Mouse (Mus musculus) gastrocnemius, postnatal 10 days (tissue): ENCODE measurements around the gene Ak3. TPM values are rescaled to one million over a fixed set of nuclear protein-coding genes. Genes with fewer than 3 reads are reported as not detected.

Experiments used
- DNase-seq: peaks from one replicate; pipeline ENCODE4 v3.0.0; 2021; ENCODE audit warnings: mixed read lengths
- long read RNA-seq, 2 experiments: library from polyadenylated mRNA; stranded (forward); transcript quantifications; one replicate each; pipeline ENCODE4 v2.0.0; 2021
- total RNA-seq, 2 experiments: library from RNA; stranded (reverse); gene quantifications; 2 replicates each; pipeline ENCODE4 v1.2.3; 2021

Gene Ak3
- 10 to 100 TPM; 60.1 to 61.7 TPM for total RNA-seq
- long read RNA-seq, experiment 1, transcript Ak3-201 (5 exons, 2,809 nt): major isoform, 81 of 86 reads
- long read RNA-seq, experiment 1, partial matches to known transcripts: 1 of 86 reads
- long read RNA-seq, experiment 1, other reads (novel, unspliced or antisense): 4 of 86 reads
- long read RNA-seq, experiment 2, transcript Ak3-201 (5 exons, 2,809 nt): major isoform, 68 of 76 reads
- long read RNA-seq, experiment 2, partial matches to known transcripts: 2 of 76 reads
- long read RNA-seq, experiment 2, other reads (novel, unspliced or antisense): 6 of 76 reads

DNA sequence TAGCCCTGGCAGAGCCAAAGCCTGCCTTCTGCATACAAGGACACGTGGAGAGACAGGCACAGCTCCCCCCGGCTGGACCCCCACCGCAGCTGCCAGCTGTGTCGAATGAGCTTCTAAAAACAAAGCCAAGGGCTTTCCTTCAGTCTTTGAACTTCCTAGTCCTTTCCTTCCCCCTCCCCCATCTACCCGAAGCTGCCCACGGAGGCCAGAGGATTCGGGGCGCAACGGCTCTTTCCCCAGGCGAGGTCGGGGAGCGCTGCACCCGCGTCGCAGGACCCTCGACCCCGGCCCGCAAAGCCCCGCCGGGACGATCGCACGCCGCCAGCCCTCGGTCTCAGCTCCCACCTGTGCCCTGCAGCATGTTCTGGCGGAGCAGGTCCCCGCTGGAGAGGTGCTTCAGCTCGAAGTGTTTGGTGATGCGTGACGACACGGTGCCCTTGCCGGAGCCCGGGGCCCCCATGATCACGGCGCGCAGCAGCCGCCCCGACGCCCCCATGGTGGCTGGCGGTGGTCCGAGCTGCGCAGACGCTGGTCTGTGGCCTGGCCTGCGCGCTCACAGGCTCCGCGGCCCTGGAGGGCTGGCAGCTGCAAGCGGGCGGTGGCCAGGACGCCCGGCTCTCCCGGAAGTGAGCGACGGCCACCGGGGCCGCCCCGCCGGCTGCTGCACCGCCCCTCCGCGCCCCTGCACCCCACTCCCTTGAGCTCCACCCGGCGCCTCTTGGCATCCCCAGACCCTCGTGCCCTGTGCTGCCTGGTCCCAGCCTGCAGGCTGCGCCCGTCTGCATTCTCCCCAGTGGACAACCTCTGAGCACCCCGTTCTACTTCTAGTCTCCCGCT is at the start of gene Ak3:
Gene Ak3, minus strand, starts transcription at position 628 of the 837 bp plus-strand sequence.
- DNase-seq: peak; percentile 83

DNA sequence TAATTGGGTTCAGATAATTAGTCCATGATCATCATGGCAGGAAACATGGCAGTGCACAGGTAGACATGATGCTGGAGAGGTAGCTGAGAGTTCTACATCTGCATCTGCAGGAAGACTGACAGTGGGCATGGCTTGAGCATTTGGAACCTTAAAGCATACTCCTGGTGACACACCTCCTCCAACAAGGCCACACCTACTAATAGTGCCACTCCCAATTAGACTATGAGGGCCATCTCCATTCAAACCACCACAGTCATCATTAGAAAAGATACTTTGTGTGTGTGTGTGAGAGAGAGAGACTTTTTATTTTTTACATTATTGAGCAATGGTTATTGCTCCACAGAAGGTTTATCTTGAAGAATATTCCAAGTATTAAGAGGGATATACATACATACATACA is 44.4 kb upstream of the Ak3 start:
- DNase-seq: no peak

DNA sequence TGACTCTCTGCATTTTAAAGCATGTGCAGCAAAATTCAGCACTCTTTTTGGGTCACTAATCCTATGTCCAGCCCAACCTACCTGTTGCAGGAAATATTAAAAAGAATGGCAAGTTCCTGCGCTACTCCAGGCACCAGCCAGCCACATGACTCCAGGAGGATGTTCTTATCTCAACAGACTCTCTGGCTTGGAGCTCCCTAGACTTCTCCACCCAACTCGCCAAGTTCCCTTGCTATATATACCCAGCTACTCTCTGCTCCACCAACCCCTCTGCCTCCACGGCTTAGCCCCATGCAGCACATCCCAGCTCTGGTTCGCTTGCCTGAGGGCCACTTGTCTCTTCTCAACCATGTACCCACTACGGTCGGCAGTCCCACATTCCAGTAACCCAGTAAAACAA is 40.9 kb upstream of the Ak3 start:
- no peak for DNase-seq

DNA sequence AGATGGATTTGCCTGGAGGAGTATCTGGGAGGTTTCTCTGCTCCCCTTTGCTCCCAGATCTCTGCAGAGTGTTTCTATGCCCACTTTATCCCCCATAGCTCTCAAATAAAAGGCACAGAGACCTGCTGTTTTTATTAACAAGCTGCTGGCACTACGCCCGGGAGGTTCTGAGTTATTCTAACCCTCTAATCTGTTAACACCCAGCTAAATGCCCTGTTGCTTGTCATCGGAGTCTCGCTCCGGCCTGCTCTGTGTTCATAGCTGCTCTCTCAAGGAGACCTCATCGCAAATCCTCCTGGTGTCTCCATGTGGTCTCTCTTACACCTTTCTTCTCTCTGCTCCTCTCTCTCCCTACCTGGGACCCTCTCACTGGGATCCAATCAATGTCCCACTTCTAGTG is 27.0 kb upstream of the Ak3 start:
- no peak for DNase-seq

DNA sequence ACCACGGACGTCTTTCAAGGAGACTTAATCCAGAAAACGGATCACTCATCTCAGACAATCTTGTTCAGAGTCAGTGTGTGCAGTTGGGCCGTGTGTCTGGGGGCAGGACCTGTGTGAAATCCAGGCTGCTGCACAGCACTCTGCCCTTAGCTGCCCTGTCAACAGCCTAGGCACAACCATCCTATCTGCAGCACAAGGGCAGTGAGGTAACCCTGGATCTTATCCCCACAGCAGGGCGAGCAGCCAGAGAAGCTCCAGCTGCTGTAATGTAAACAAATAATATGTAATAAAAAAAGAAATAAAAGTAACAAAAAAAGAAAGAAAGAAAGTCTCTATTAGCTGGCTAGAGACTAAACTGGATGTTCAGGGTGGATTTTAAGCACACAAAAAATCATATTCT is 21.4 kb upstream of the Ak3 start:
- DNase-seq: no peak

DNA sequence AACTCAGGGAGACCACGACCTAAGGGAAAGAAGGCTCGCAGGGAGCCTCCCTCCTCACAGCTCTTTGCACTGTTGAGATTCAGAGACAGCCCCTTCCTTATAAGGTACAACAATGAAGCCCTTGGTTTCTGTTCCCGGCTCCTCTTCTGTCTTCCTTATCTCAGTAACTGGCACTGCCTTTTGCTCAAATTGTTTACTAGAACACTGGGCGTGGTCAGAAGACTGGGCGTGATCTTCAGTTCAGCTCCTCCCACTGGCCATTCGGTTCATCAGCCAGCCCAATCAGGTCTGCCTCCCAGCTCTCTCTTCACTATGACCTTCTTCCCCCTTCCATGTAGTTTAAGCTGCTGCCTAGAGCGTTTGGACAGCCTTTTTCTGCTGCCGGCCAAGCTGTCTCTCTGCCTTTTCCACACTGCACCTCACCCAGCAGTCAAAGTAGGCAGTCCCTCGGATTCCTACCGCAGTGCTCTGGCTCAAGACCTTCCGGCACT is 19.3 kb upstream of the Ak3 start:
- DNase-seq: peak; percentile 20

DNA sequence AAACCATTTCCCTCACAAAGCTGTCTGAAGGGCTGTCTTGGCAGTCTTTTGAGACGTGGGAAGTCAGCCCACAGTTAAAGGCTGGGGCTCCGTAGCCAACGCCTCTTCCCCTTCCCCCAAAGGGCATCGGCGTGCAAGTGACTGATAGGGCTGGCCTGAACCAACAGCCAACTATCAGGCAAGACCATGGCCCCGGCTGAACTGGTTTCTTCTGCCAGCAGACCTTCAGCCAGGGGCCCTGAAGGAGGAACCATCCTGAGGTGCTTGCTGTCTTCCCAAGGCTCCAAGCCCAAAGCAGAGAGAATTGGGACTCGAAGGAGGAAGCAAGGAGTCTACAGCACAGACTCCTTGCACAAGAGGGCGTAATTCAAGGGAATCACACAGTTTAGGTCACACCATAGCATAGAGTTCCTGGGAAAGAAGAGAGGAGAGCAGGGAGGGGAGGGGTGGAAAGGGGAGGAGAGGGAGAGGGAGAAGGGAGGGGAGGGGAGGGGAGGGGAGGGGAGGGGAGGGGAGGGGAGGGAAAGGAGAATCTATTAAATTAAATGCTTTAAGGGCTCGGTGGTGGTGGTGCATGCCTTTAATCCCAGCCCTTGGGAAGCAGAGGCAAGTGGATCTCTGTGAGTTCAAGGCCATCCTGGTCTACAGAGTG is 16.8 kb upstream of the Ak3 start:
- peak; percentile 24 for DNase-seq

DNA sequence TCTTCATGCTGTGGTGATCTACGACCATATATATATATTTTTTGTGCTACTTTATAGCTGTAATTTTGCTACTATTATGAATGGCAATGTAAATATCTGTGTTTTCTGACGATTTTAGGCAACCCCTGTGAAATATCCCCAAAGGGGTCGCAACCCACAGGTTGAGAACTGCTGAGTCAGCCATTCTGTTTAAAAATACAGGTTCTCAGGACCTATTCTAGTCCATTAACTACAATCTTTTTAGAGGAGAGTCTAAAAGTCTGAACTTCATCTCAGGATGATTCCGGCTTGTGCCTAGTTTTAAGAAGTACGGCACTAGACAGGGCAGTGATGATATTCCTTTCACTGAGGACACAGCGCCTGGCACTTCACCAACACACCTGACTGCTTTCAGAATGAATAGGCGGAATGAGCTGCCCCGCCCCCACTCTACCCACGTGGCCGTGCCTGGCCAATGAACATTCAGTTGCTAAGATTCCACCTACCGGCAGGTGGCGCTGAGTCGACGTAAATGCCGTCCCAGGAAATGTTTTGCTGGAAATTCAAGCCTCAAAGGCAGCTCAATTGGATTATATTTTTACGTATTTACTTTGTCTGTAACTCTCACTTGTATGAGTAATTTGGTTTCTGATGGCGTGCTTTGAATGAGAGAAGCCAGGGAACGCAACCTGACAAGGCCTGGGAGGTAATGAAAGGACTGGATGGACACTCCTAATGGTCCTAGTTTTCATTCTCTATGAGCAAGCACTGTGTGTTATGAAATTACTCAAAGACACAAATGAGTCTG is 16.0 kb upstream of the Ak3 start:
- DNase-seq: peak; percentile 94

DNA sequence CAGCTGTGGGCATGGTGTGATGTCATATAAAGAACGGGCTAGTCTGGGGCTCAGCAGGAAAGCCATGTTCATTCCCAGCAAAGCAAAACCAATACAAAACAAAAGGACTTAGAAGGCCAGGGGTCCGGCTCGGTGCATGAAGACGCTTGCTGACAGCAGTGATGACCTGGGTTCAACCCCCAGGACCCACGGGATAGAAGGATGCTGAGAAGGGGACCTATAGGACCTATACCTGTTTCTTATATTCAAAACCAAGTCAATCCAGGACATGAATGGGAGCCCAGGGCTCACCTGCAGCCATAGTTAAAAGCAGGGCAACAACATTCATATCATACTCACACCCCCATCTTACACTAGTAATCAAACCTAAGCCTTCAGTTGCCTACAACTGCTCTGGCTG is 15.2 kb upstream of the Ak3 start:
- no peak for DNase-seq

DNA sequence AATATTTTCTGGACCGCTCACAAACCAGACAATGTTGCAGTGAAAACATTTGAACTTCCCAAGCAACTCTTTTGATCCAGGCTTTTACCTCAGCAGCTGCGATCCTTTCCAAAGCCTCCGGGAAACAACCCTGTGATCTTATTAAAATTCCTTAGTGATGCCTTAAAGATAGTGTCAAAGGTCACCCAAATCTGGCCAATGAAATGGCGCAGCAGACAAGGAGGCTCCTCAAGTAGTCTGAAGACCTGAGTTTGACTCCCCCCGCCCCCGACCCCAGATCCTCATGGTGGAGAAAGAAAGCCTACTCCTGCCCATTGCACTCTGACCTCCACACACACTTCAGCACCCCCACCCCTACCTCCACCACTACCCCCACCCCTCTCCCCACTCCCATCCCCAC is 12.5 kb upstream of the Ak3 start:
- no peak for DNase-seq

DNA sequence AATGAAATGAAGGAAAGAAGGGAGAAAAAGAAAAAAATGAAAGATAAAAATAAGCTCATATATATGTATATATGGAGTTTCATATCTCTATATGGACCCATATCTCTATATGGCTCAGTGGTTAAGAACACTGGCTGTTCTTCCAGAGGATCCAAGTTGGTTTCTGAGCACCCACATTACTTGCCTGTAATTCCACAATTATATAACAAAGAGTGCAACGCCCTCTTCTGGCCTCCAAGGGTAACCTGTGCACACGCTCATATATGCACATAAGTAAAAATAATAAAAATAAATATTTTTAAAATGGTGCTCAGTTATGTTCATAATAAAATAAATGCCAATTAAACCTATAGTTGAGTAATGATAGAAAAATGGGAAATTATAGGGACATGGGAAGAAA is 11.9 kb upstream of the Ak3 start:
- no peak for DNase-seq

DNA sequence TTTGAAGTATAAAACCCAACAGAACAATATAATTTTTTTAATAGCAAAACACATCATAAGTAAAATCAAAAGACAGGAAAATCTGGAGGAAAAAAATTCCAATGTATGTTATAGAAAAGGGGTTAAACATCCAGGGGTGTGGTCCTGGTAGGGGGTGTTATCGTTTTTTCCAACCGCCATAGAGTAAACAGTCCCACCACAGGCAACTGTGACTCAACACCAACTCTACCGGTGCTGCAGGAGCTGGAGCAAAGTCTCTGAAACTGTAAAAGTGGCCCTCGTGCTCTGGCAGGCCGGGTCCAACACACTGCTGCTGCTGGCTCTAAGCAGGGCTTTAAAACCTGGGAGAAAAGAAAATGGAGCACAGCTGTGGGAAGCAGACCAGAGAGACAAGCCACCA is 11.0 kb upstream of the Ak3 start:
- DNase-seq: no peak

DNA sequence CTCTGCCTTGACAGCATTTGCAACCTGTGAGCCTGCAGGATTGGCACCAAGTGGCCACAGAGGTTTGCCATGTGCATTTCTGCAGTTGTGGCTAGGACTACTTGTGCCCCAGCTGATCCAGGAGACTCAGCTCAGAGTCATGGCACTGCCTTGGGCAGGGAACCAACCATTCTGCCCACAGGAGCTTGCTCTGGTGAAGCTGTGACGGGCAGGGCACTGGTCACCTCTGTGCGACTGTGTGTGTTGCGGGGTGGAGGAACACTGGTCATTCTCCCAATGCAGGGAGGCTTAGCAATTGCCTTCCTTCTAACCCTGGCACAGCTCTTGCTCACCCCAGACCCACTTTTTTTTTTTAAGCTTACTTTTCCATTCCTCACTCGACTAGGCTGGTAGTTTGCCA is 7.7 kb upstream of the Ak3 start:
- no peak for DNase-seq

DNA sequence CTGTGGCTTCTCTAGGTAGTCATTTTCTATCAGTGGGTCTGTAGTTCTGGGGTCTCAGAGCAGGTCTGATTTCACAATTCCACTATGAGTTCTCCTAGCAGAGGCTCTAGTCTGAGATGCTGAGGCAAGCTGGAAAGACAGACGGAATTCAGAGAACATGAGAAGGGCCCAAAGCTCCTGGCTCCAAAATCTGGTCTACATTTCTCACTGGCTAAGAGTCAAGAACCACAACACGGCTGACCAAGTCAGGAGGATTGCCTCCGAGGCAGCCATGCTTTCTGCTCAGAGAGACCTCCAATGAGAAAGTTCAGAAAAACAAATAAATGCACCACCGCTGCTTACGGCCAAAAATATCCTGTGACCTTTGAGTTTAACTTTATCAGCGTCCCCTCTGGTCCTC is 6.8 kb upstream of the Ak3 start:
- no peak for DNase-seq

DNA sequence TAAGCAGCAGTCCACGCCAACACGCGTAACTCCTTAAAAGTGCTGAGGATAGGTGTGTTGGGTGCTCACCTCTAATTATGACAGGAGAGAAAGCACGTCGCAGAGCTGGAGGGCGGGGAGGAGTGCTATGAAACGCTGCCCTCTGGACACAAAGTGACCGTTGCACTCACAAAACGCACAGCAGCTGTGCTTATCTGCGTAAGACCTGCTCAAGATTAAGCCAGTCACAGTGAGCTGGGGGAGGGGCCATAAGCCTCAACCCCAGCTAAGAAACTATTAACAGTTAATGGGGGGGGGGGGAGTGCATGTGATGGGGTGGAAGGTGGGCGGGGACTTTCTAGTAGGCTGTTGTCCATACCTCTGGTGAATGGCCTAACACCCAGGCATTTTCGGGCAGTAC is 5.0 kb upstream of the Ak3 start:
- DNase-seq: no peak

DNA sequence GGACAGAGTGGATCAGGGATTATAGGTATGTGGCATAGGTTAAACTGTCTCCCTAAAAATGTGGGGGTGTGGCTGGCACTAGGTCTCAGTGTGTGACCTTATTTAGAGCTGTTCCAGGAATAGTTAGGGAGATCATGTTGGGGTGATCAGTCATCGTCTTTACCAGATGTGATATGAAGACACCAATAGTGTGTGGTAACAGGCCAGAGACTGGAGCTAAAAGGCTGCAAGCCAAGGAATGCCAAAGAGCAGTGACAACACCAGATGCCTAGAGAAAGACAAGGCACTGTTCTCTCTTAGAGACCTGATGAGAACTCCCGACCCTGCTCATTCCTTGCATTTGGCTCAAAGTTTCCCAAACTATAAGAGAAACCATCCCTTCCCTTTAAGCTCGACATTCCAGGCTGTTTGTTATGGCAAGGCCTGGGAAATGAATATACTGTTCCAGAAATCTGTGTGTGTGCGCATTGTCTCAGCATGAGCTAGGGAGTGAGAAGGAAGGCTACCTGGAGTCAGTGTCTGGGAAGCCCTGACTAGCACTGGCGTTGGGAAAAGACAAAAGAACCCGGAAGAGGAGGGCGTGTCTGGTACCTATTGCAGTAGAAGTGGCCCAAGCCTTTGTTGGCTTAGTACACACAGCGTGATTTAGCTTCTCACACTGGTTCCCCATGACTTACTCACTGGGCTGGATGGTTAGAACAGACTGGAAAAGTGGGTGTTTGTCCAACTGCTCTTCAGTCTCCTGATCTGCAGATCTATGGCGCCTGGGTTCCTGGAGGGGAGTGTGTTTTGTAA is 2.6 kb upstream of the Ak3 start:
- DNase-seq: no peak

DNA sequence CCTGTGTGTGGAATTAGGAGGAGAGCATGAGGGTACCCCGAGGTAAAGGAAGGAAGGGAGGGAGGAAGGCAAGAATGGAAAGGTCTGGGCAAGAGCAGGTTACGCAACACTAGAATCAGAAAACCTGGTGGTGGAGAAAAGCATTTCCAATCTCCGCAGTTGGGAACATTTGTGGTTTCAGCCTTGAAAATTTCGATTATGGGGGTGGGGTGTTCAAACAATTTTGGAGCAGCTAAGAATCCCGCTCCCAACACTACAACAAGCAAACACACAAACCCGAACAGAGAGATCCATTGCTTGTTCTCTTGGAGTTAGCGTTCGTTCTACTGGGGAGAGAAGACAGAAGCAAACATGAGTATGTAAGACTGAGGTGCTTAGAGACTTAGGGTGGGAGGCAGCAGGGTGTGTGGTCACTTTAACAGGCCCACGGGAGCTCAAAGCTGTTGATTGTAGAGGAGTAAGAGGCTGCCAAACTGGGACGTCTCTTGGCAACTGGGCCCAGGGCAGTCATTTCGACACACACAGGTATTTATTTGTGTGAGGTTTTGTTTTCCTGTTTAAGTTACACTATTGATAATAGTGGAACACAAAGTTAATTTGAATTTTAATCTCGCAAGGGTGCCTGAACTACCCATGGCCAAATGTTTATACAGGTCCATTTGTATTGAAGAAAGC is 1.8 kb upstream of the Ak3 start:
- DNase-seq: no peak

DNA sequence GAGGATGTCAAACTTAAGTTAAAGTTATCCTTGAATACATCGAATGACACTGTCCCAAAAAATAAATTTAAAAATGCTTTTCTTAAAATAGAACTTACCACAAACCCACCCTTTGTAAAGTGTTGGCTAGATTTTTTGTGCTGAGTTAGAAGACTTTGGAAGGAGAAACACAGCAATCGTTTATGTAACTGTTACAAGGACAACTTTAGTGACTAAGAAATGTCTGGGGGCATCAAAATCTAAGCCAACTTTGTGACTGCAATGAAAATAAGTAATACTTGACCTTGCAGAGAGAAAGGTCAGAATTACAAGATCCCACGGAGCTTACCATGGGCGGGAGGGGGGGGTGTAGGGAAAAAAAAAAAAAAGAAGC is 814 bp downstream of the Ak3 start:
- DNase-seq: no peak

DNA sequence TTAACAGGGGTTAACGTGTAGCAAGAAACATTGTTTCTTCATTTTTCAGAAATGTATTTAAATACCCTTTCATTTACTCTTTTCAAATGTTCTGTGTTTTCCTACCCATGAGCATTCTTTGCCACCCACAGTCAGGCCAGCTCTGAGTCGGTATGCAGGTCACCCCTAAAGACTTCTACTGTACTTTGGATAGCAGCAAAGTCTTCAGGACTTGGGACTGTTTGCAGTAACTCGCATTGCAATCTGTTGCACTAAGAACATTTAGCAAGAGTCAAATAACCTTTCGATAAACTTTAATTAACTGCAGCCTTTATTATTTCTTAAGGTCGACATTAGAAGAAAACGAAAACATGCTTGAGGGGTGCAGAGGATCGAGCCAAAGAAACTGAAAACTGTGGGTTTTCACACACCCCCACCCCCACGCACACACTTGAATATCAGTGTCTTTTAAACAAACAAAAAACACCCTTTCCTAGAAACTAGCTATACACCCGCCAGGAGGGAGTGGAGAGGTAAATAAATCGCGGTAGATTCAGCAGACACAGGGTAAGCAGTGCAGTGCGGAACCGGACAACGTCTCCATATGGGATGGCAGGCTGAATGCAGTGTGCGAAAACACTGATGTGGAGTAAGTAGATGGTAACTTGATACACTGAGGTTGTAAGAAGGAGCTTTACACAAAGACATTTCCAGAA is 1.7 kb downstream of the Ak3 start:
- DNase-seq: no peak

DNA sequence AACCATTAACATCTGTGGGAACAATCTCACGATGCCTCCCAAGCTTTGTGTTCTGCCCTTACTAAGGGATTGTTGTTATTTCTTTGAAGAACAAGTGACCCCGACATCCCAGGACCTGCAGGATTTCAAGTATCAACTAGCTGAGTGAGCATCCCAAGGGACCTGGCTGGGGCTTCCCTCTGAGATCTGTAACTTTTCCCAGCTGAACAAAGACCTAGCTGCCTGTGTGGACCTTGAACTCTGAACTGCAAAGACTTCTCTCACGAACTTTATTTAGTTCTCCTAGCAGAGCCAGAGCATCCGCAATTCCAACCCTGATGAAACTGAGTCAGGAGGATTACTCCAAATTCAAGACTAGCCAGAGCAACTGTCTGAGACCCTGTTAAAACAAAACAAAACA is 2.4 kb downstream of the Ak3 start:
- DNase-seq: no peak
